Mouse (Mus musculus): ENCODE data around the gene Ptbp1.
A peak's percentile ranks its signal among the peaks of the same experiment; 100 is the strongest.

The Ptbp1 gene

GRCm38 (mm10) chr10:79853860-79854795 is at the start of gene Ptbp1:
Ptbp1 (plus strand) TSS chr10:79854427.
- peak; percentile 99 for DNase-seq (ENCODE audit: low spot score)

GRCm38 (mm10) chr10:79805636-79806035 is 48.6 kb upstream of the Ptbp1 start:
- no peak for DNase-seq (ENCODE audit: low spot score)

GRCm38 (mm10) chr10:79806331-79806730 is 47.9 kb upstream of the Ptbp1 start:
- DNase-seq (ENCODE audit: low spot score) = no peak

- no peak for DNase-seq (ENCODE audit: low spot score)
Observed at GRCm38 (mm10) chr10:79806972-79807371, 47.3 kb upstream of the Ptbp1 start.

- DNase-seq (ENCODE audit: low spot score) = no peak
Observed at GRCm38 (mm10) chr10:79807826-79808225, 46.4 kb upstream of the Ptbp1 start.

- DNase-seq (ENCODE audit: low spot score) = no peak
Observed at GRCm38 (mm10) chr10:79808728-79809127, 45.5 kb upstream of the Ptbp1 start.

- DNase-seq (ENCODE audit: low spot score) = peak; percentile 73
Observed at GRCm38 (mm10) chr10:79811736-79812637, 42.2 kb upstream of the Ptbp1 start.

- no peak for DNase-seq (ENCODE audit: low spot score)
Observed at GRCm38 (mm10) chr10:79814271-79814842, 39.9 kb upstream of the Ptbp1 start.

- no peak for DNase-seq (ENCODE audit: low spot score)
Observed at GRCm38 (mm10) chr10:79815671-79816494, 38.3 kb upstream of the Ptbp1 start.

- no peak for DNase-seq (ENCODE audit: low spot score)
Observed at GRCm38 (mm10) chr10:79817111-79817510, 37.1 kb upstream of the Ptbp1 start.

- no peak for DNase-seq (ENCODE audit: low spot score)
Observed at GRCm38 (mm10) chr10:79818225-79818624, 36.0 kb upstream of the Ptbp1 start.

GRCm38 (mm10) chr10:79819606-79820005 is 34.6 kb upstream of the Ptbp1 start:
- no peak for DNase-seq (ENCODE audit: low spot score)

GRCm38 (mm10) chr10:79820277-79820676 is 34.0 kb upstream of the Ptbp1 start:
- no peak for DNase-seq (ENCODE audit: low spot score)

GRCm38 (mm10) chr10:79820782-79821181 is 33.4 kb upstream of the Ptbp1 start, which contains the start of gene Misp:
Misp (plus strand) TSS chr10:79820989.
- DNase-seq (ENCODE audit: low spot score) = no peak

- no peak for DNase-seq (ENCODE audit: low spot score)
Observed at GRCm38 (mm10) chr10:79821731-79822130, 32.5 kb upstream of the Ptbp1 start.

- no peak for DNase-seq (ENCODE audit: low spot score)
Observed at GRCm38 (mm10) chr10:79822372-79822771, 31.9 kb upstream of the Ptbp1 start.

- DNase-seq (ENCODE audit: low spot score) = no peak
Observed at GRCm38 (mm10) chr10:79823011-79823410, 31.2 kb upstream of the Ptbp1 start.

- no peak for DNase-seq (ENCODE audit: low spot score)
Observed at GRCm38 (mm10) chr10:79824413-79824812, 29.8 kb upstream of the Ptbp1 start.

- DNase-seq (ENCODE audit: low spot score) = no peak
Observed at GRCm38 (mm10) chr10:79831583-79831982, 22.6 kb upstream of the Ptbp1 start.

- DNase-seq (ENCODE audit: low spot score) = peak; percentile 47
Observed at GRCm38 (mm10) chr10:79832026-79832785, 22.0 kb upstream of the Ptbp1 start.

- no peak for DNase-seq (ENCODE audit: low spot score)
Observed at GRCm38 (mm10) chr10:79832786-79833181, 21.4 kb upstream of the Ptbp1 start.
